Mouse (Mus musculus) thymus, adult 2 months (tissue): Measurements from ENCODE around the gene Plrg1. TPM values are rescaled to one million over a fixed set of nuclear protein-coding genes. Genes with fewer than 3 reads are reported as not detected.

Source experiments
- DNase-seq: peaks from one replicate; pipeline ENCODE4 v3.0.0; 2021
- H3K27ac ChIP-seq: fragments of 200-500 bp; 2 replicates; pipeline ENCODE4 v1.5.1; 2012; ENCODE audit warnings: low read length, control low read depth; ENCODE audit not compliant: control insufficient read depth, insufficient read depth
- H3K27me3 ChIP-seq: fragments of 200-500 bp; 2 replicates; pipeline ENCODE4 v1.6.1; 2012; ENCODE audit warnings: mild to moderate bottlenecking, low read length, moderate library complexity, mixed read lengths; ENCODE audit not compliant: control insufficient read depth, insufficient read depth
- H3K36me3 ChIP-seq: fragments of 200-500 bp; 2 replicates; pipeline ENCODE4 v1.6.1; 2012; ENCODE audit warnings: mild to moderate bottlenecking, low read length, moderate library complexity; ENCODE audit not compliant: control insufficient read depth, insufficient read depth
- H3K4me1 ChIP-seq: fragments of 200-500 bp; replicated peaks from 2 replicates; pipeline ENCODE4 v1.6.1; 2012; ENCODE audit warnings: low read length; ENCODE audit not compliant: control insufficient read depth, insufficient read depth
- H3K4me3 ChIP-seq: fragments of 200-500 bp; 2 replicates; pipeline ENCODE4 v1.5.1; 2012; ENCODE audit warnings: mild to moderate bottlenecking, low read length, control low read depth, moderate library complexity; ENCODE audit not compliant: control insufficient read depth, insufficient read depth
- CTCF ChIP-seq: fragments of 200-500 bp; IDR thresholded peaks from 2 replicates; pipeline ENCODE4 v1.5.1; 2012; ENCODE audit warnings: mild to moderate bottlenecking, control low read depth, low read length, moderate library complexity, borderline replicate concordance; ENCODE audit not compliant: control insufficient read depth, poor library complexity, insufficient read depth; ENCODE audit errors: extremely low read depth
- POLR2A ChIP-seq: fragments of 200-500 bp; IDR thresholded peaks from 2 replicates; pipeline ENCODE4 v1.6.1; 2012; ENCODE audit warnings: mild to moderate bottlenecking, low read length, control low read depth, moderate library complexity; ENCODE audit not compliant: control insufficient read depth, poor library complexity, insufficient read depth; ENCODE audit errors: extremely low read depth
- WGBS: fragments of 180-500 bp; shearing (Covaris S2); methylation state at CpG from one replicate; pipeline ENCODE4 v1.1.7; 2018; 5-methylcytosine and 5-hydroxymethylcytosine counted together
- polyA plus RNA-seq: library from polyadenylated mRNA; depleted of rRNA; stranded (reverse); fragments of >200 nt; gene quantifications from 2 replicates; pipeline ENCODE4 v1.2.3, GENCODE M21; 2012; rRNA removed

The Plrg1 gene
- polyA plus RNA-seq, result 55.9 TPM in 2 replicates

- H3K27ac ChIP-seq, result peak within 1 kb of the TSS; percentile 58; the same call in 1 of the 2 replicates
- H3K4me3 ChIP-seq, result peak within 1 kb of the TSS; percentile 88
- H3K36me3 ChIP-seq, result peaks cover 21% of the 10 kb centered on the region
- H3K27me3 ChIP-seq, result no peaks in the 10 kb centered on the region
- TF ChIP-seq CTCF, result no peak; the same call in 1 of the 2 replicates
- peak; percentile 91 for TF ChIP-seq POLR2A
- DNase-seq, result peak; percentile 98
- peaks cover 4% of the 10 kb centered on the region; the same call in 1 of the 2 replicates for H3K4me1 ChIP-seq
- whole genome bisulfite sequencing, result under 1% methylated on average over 61 of the region's 61 CpGs
Observed at GRCm38 (mm10) chr3:83055281-83056038, at the start of gene Plrg1. Gene Plrg1 (plus strand): TSS chr3:83055522.

DNA sequence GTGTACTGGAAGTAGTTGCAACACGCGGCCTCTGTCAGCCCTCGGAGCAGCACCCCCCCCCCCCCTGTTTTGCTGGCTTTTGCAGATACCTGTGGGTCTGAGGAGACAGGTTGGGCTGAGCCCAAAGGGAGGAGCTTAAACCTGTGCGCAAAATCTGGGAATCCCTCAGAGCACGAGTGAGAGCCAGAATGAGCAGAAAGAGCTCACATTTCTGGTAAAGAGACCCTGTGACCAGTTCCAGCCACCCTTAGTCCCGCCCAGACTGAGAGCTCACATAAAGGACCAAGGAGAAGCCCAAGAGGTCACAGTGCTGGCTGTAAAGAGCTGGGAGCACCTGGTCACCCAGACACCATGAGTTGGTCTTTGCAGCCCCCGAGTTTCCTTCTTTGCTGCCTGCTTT, 47.8 kb upstream of the Plrg1 start, which contains the start of gene Fgg:
Gene Fgg, plus strand, starts transcription at position 168 of the 400 bp plus-strand sequence.
- 61% methylated on average over 7 of the region's 7 CpGs for WGBS
- no peaks in the 10 kb centered on the region for H3K36me3 ChIP-seq
- DNase-seq, result no peak
- no peak within 1 kb of the TSS for H3K27ac ChIP-seq
- H3K4me3 ChIP-seq, result no peak within 1 kb of the TSS
- H3K4me1 ChIP-seq, result no peaks in the 10 kb centered on the region
- no peak for TF ChIP-seq CTCF
- no peak for TF ChIP-seq POLR2A
- H3K27me3 ChIP-seq, result no peaks in the 10 kb centered on the region

- Histone ChIP-seq H3K36me3 (no peaks in the 10 kb centered on the region), H3K27ac (no peak overlapping the region), H3K27me3 (no peaks in the 10 kb centered on the region), H3K4me1 (no peaks in the 10 kb centered on the region), H3K4me3 (no peak overlapping the region)
- 79% methylated on average over 11 of the region's 11 CpGs for WGBS
- DNase-seq, result no peak
- TF ChIP-seq CTCF, result no peak
- no peak for TF ChIP-seq POLR2A
Observed at GRCm38 (mm10) chr3:83010291-83010690, 45.0 kb upstream of the Plrg1 start.

- no peak for DNase-seq
- 97% methylated on average over 4 of the region's 4 CpGs for WGBS
- no peak overlapping the region for H3K27ac ChIP-seq
- no peak overlapping the region for H3K4me3 ChIP-seq
- H3K4me1 ChIP-seq, result no peaks in the 10 kb centered on the region
- H3K27me3 ChIP-seq, result no peaks in the 10 kb centered on the region
- H3K36me3 ChIP-seq, result no peaks in the 10 kb centered on the region
- TF ChIP-seq CTCF (no peak), POLR2A (no peak)
Observed at GRCm38 (mm10) chr3:83011136-83011535, 44.2 kb upstream of the Plrg1 start.

GRCm38 (mm10) chr3:83011565-83011964, 43.8 kb upstream of the Plrg1 start:
- Histone ChIP-seq H3K4me3 (no peak overlapping the region), H3K27ac (no peak overlapping the region), H3K4me1 (no peaks in the 10 kb centered on the region), H3K36me3 (no peaks in the 10 kb centered on the region), H3K27me3 (no peaks in the 10 kb centered on the region)
- TF ChIP-seq POLR2A, result no peak
- no peak for TF ChIP-seq CTCF
- 86% methylated on average over 4 of the region's 4 CpGs for WGBS
- DNase-seq, result no peak

DNA sequence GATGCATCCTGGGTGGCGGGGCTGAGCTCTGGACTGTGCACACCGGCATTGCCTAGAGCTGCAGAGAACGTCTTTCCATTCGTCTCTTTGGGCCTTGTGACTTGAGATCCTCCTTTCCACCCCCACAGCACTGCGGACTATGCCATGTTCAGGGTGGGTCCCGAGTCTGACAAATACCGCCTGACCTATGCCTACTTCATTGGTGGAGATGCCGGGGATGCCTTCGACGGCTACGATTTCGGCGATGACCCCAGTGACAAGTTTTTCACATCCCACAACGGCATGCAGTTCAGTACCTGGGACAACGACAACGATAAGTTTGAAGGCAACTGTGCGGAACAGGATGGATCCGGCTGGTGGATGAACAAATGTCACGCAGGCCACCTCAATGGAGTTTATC, 42.7 kb upstream of the Plrg1 start:
- DNase-seq, result no peak
- 94% methylated on average over 19 of the region's 19 CpGs for WGBS
- Histone ChIP-seq H3K4me1 (no peaks in the 10 kb centered on the region), H3K27me3 (no peaks in the 10 kb centered on the region), H3K36me3 (no peaks in the 10 kb centered on the region), H3K4me3 (no peak overlapping the region), H3K27ac (no peak overlapping the region)
- no peak for TF ChIP-seq CTCF
- no peak for TF ChIP-seq POLR2A
